Mouse (Mus musculus): ENCODE data around the gene Gnai2.
A peak's percentile ranks its signal among the peaks of the same experiment; 100 is the strongest.

Gene Gnai2

DNA sequence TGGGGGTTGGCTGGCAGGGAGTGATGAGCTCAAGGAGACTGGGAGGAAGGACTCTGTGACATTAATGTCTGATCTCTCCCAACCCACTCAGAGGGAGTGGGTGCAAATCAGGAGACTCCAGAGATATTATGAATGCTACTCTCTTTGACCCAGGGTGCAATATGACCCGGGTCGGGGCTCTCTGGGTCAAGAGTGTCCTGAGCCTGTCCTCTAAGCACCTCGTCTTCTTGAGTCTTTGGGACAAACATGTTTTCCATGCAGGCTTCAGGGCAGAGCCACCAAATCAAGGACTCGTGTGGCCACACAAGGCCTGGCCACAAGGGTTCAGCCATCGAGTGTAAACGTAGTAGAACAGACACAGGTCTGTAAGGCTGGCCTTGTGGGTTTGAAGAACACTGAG, 22.9 kb upstream of the Gnai2 start:
- DNase-seq (ENCODE audit: low read depth, low spot score) = no peak

- no peak for DNase-seq (ENCODE audit: low read depth, low spot score)
Measured at GRCm38 (mm10) chr9:107657144-107657543, 22.0 kb upstream of the Gnai2 start.

- DNase-seq (ENCODE audit: low read depth, low spot score) = no peak
Measured at GRCm38 (mm10) chr9:107654585-107654984, 19.4 kb upstream of the Gnai2 start.

GRCm38 (mm10) chr9:107653474-107653873, 18.3 kb upstream of the Gnai2 start:
- DNase-seq (ENCODE audit: low read depth, low spot score) = no peak

DNA sequence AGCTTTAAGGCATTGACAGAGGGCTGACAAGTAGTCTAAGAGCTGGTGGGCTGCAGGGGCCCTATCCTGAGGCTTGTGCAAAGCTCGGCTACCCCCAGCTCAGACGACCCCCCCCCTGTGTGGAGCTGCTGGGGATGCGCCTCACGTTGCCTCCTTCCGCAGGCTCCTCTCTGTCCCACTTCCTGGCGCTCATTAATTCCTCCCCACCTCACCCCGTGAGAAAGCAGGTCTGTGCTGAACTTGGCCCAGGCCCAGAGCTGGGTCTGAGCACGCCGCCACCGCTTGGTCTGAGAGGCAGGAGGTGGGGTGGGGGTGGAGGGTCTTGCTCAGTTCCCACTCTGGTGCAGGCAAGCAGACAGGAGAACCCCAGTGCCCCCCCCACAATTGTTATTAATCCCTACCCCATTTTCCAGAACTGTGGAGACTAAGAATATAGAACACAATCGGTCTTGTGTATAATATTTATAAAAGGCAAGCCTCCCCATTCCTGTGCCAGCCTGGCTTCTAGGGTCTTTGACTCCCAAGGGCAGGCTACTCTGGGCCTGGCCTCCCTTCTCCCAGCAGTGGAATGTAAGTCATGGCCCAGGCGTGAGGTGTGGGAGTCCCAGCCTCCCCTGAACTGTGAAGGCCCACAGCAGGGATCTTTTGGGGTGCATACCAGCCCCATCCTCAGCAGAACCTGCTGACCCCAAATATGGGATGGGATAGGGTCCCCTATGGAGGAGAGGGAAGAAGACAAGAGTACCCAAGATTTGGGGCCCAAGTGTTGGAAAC, 15.7 kb upstream of the Gnai2 start:
- no peak for DNase-seq (ENCODE audit: low read depth, low spot score)

DNA sequence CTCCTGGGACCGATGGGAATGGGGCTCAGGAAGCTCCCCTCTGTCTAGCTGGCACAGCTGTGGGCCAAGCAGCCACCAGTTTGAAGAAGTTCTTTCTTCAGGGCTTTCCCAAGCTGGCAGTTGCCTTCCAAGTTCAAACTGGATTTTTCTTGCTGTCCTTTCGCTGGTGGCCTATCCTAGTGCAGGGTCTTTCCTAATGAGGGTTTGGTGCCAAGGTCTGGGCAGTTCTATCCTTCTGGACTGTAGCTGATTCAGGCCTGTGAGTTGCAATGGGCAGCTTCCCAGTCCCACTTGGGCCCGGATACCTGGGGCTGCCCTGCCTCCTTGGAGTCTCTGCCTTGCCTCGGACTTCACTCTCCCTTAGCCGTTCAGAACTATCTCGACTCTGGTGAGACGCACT, 15.1 kb upstream of the Gnai2 start:
- DNase-seq (ENCODE audit: low read depth, low spot score) = no peak

- no peak for DNase-seq (ENCODE audit: low read depth, low spot score)
Measured at GRCm38 (mm10) chr9:107648767-107649166, 13.6 kb upstream of the Gnai2 start.

GRCm38 (mm10) chr9:107646975-107647374, 11.8 kb upstream of the Gnai2 start:
- DNase-seq (ENCODE audit: low read depth, low spot score) = peak; percentile 58

GRCm38 (mm10) chr9:107645577-107645976, 10.4 kb upstream of the Gnai2 start:
- DNase-seq (ENCODE audit: low read depth, low spot score) = peak; percentile 82

DNA sequence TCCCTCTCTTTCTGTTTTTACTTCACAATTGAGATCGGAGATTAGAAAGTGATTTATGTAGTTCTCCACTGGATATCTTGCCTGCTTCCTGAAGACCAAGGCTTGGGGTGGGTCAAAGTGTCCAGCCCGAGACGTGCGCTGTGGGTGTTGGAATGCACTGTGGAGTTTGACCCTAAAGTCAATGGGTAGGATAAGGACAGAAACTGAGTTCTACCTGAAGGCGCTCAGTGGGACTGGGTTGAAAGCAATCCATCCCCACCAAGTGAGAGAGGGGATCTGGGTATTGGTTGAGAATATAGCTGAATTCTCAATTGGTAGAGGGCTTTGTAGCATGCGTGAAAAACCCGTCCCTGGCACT, 10.0 kb upstream of the Gnai2 start:
- DNase-seq (ENCODE audit: low read depth, low spot score) = no peak

GRCm38 (mm10) chr9:107644495-107645152, 9.5 kb upstream of the Gnai2 start:
- DNase-seq (ENCODE audit: low read depth, low spot score) = peak; percentile 92

- peak; percentile 55 for DNase-seq (ENCODE audit: low read depth, low spot score)
Measured at GRCm38 (mm10) chr9:107643544-107644214, 8.5 kb upstream of the Gnai2 start.

DNA sequence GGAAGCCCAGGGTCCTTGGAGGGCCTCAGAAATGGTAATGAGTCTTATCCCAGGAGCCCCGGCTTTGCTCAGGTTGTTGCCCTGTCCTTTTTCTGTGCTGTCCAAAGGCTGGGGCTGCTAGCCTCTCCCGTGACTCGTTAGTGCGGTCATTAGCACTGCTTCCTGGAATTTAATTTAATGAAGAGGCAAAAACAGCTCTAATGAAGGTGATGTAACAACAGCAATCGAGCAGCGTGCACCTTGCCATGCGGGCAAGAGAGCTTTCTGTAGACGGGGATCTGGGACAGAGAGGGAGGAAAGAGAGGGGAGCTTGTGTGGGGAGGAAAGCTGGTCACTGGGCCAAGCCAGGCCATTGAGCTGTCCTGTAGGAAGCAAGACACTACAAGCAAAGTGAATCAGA, 6.5 kb upstream of the Gnai2 start:
- no peak for DNase-seq (ENCODE audit: low read depth, low spot score)

GRCm38 (mm10) chr9:107640257-107640772, 5.1 kb upstream of the Gnai2 start:
- peak; percentile 43 for DNase-seq (ENCODE audit: low read depth, low spot score)

- DNase-seq (ENCODE audit: low read depth, low spot score) = peak; percentile 74
Measured at GRCm38 (mm10) chr9:107637070-107637469, 1.9 kb upstream of the Gnai2 start.

DNA sequence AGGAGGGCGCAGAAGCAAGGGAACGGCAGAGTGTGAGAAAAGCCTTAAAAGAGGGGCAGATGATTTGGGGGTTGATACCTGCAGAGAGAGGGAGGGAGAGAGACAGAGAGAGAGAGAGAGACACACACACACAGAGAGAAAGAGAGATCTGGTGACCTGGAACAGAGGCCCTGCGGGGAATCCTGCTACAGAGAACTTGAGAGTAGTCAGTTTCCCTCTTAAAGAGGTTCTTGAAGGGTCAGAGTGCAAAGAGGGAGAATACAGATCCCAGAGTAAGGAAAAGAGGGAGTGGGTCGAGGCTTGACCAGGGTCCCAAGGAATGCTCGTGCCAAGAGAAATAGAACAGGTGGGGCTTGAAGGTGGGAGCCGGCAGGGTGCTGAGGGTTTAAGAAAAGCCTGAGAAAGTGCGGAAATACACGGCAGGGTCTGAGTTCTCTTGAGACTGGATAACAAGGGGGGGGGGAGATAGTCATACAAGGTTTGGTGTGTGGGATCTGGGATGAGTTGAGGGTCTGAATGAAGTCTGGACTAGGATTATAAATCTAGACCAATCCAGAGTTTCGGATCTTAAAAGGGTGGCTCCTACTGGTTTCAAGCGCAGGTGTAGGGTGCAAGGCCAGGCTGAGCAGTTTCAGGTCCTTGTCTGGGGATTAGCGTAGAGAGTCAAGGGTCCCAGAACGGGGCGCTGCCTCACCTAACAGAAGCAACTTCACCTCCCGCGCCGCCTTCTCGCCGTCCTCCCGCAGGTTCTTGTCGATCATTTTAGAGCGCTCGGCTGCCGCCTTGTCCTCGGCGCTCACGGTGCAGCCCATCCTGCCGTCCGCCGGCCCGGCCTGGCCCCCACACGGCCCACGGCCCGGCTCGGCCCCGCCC, 525 bp downstream of the Gnai2 start:
- peak; percentile 73 for DNase-seq (ENCODE audit: low read depth, low spot score)

- no peak for DNase-seq (ENCODE audit: low read depth, low spot score)
Measured at GRCm38 (mm10) chr9:107633661-107634405, 1.3 kb downstream of the Gnai2 start.

DNA sequence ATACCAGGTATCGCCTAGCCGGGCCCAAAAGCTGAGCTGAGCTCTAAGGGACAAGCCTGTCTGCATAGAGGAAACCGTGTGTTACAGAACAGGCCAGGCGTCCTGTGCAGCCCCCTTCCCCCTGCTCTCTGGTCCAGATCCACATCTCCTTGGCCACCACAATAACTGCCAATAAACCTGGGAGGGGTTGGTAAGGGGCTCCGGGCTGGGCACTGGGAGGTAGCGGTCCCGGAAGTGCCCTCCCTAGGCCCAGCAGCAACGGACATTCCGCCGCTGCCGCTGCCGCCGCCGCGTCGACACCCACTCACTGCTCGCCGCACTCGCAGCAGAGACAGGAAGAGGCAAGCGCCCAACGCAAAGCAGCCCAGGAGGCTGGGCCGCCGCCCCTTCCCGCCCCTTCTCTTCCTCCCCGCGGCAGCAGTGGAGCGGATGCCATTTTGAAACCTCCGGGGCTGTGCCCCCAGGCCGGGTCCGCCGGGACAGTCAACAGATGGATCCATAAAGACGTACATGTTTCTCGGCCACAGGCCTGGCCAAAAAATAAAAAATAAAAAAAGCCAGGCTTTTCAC, 2.0 kb downstream of the Gnai2 start:
- peak; percentile 80 for DNase-seq (ENCODE audit: low read depth, low spot score)

- DNase-seq (ENCODE audit: low read depth, low spot score) = no peak
Measured at GRCm38 (mm10) chr9:107632478-107632877, 2.7 kb downstream of the Gnai2 start.

GRCm38 (mm10) chr9:107631861-107632260, 3.3 kb downstream of the Gnai2 start:
- DNase-seq (ENCODE audit: low read depth, low spot score) = no peak
